Mouse (Mus musculus) MEL (cell line): ENCODE measurements at regions not wholly inside any gene's neighbourhood (a gene's known extent, or its start where the extent isn't known, plus 50 kb on each side); places are given as distances from the start of the nearest gene placed in this dataset.

Experiments used
- DNase-seq: peaks from one replicate; pipeline ENCODE4 v3.0.0; 2011; ENCODE audit warnings: low read depth, low spot score
- H3K27ac ChIP-seq: 2 replicates; pipeline ENCODE4 v1.5.1; 2012; ENCODE audit warnings: low read depth, mild to moderate bottlenecking, control low read depth, low read length, moderate library complexity; ENCODE audit not compliant: control insufficient read depth
- H3K27me3 ChIP-seq, 2 experiments: fragments of 150-350 bp in 1 of 2; sonication (generic) in 1 of 2; 2 replicates each; pipeline ENCODE4 v1.6.1; 2012; ENCODE audit warnings: low read length in 2 of 2, mild to moderate bottlenecking in 2 of 2, improper control_type of control experiment in 1 of 2, moderate library complexity in 1 of 2; ENCODE audit not compliant: insufficient read depth in 2 of 2, control insufficient read depth in 1 of 2
- H3K36me3 ChIP-seq, 2 experiments: 2 replicates each; pipeline ENCODE4 v1.6.1; 2012 to 2014; ENCODE audit warnings: low read length in 2 of 2, improper control_type of control experiment in 1 of 2, inconsistent platforms in 1 of 2, mild to moderate bottlenecking in 1 of 2; ENCODE audit not compliant: insufficient read depth in 2 of 2, control insufficient read depth in 1 of 2
- H3K4me1 ChIP-seq, 2 experiments: fragments of 150-350 bp in 1 of 2; sonication (generic) in 1 of 2; 2 replicates each; pipeline ENCODE4 v1.6.1; 2012; ENCODE audit warnings: low read length in 2 of 2, improper control_type of control experiment in 1 of 2, mild to moderate bottlenecking in 1 of 2; ENCODE audit not compliant: insufficient read depth in 2 of 2, control insufficient read depth in 1 of 2
- H3K4me3 ChIP-seq, 2 experiments: fragments of 150-350 bp in 1 of 2; sonication (generic) in 1 of 2; 2 replicates each; pipeline ENCODE4 v1.5.1; 2012; ENCODE audit warnings: low read depth in 2 of 2, low read length in 2 of 2, mild to moderate bottlenecking in 2 of 2, moderate library complexity in 2 of 2, control low read depth in 1 of 2, improper control_type of control experiment in 1 of 2; ENCODE audit not compliant: control insufficient read depth in 1 of 2, insufficient read depth in 1 of 2
- H3K79me2 ChIP-seq: 2 replicates; pipeline ENCODE4 v1.6.1; 2012; ENCODE audit warnings: mild to moderate bottlenecking, low read length, moderate library complexity; ENCODE audit not compliant: control insufficient read depth, poor library complexity, insufficient read depth
- H3K9ac ChIP-seq: 2 replicates; pipeline ENCODE4 v1.6.1; 2012; ENCODE audit warnings: low read depth, mild to moderate bottlenecking, control low read depth, low read length, moderate library complexity; ENCODE audit not compliant: control insufficient read depth, poor library complexity, severe bottlenecking
- H3K9me3 ChIP-seq: fragments of 150-350 bp; sonication (generic); replicated peaks from 2 replicates; pipeline ENCODE4 v1.6.1; 2012; ENCODE audit warnings: mild to moderate bottlenecking, low read length, improper control_type of control experiment, moderate library complexity; ENCODE audit not compliant: insufficient read depth
- BHLHE40 ChIP-seq: IDR thresholded peaks from 2 replicates; pipeline ENCODE4 v1.6.1; 2012; ENCODE audit warnings: low read depth, mild to moderate bottlenecking, inconsistent platforms, low read length, improper control_type of control experiment, borderline replicate concordance
- CHD1 ChIP-seq: IDR thresholded peaks from 2 replicates; pipeline ENCODE4 v1.6.1; 2012; ENCODE audit warnings: low read depth, mild to moderate bottlenecking, inconsistent platforms, low read length, improper control_type of control experiment
- CHD2 ChIP-seq: IDR thresholded peaks from 2 replicates; pipeline ENCODE4 v1.6.1; 2011; ENCODE audit warnings: low read length, improper control_type of control experiment
- ETS1 ChIP-seq: IDR thresholded peaks from 2 replicates; pipeline ENCODE4 v1.6.1; 2012; ENCODE audit warnings: low read depth, mild to moderate bottlenecking, inconsistent platforms, low read length, improper control_type of control experiment, moderate library complexity
- HCFC1 ChIP-seq: IDR thresholded peaks from 2 replicates; pipeline ENCODE4 v1.6.1; 2012; ENCODE audit warnings: low read depth, mild to moderate bottlenecking, inconsistent platforms, low read length, improper control_type of control experiment, moderate library complexity
- JUND ChIP-seq: IDR thresholded peaks from 2 replicates; pipeline ENCODE4 v1.6.1; 2011; ENCODE audit warnings: low read depth, mild to moderate bottlenecking, improper control_type of control experiment, low read length
- KAT2A ChIP-seq: conservative IDR thresholded peaks from 2 replicates; pipeline ENCODE4 v1.6.1; 2012; ENCODE audit warnings: low read depth, low read length, improper control_type of control experiment, inconsistent platforms
- MAFK ChIP-seq: IDR thresholded peaks from 2 replicates; pipeline ENCODE4 v1.6.1; 2011; ENCODE audit warnings: low read depth, mild to moderate bottlenecking, low read length, improper control_type of control experiment, borderline replicate concordance
- MAX ChIP-seq: IDR thresholded peaks from 2 replicates; pipeline ENCODE4 v1.6.1; 2011; ENCODE audit warnings: low read length, improper control_type of control experiment
- MXI1 ChIP-seq: IDR thresholded peaks from 2 replicates; pipeline ENCODE4 v1.6.1; 2011; ENCODE audit warnings: mild to moderate bottlenecking, low read depth, low read length, improper control_type of control experiment
- MYB ChIP-seq: IDR thresholded peaks from 2 replicates; pipeline ENCODE4 v1.6.1; 2011; ENCODE audit warnings: mild to moderate bottlenecking, low read depth, low read length, improper control_type of control experiment
- NELFE ChIP-seq: IDR thresholded peaks from 2 replicates; pipeline ENCODE4 v1.6.1; 2011; ENCODE audit warnings: low read depth, low read length, improper control_type of control experiment
- NRF1 ChIP-seq: IDR thresholded peaks from 2 replicates; pipeline ENCODE4 v1.6.1; 2014; ENCODE audit warnings: low read depth, mild to moderate bottlenecking, inconsistent platforms, low read length, improper control_type of control experiment, moderate library complexity; ENCODE audit not compliant: poor library complexity, insufficient read depth, severe bottlenecking
- RAD21 ChIP-seq: IDR thresholded peaks from 2 replicates; pipeline ENCODE4 v1.6.1; 2011; ENCODE audit warnings: mild to moderate bottlenecking, low read depth, low read length, improper control_type of control experiment
- RCOR1 ChIP-seq: IDR thresholded peaks from 2 replicates; pipeline ENCODE4 v1.6.1; 2012; ENCODE audit warnings: low read depth, mild to moderate bottlenecking, inconsistent platforms, low read length, improper control_type of control experiment
- SIN3A ChIP-seq: IDR thresholded peaks from 2 replicates; pipeline ENCODE4 v1.6.1; 2012; ENCODE audit warnings: low read length, improper control_type of control experiment, inconsistent platforms
- TAL1 ChIP-seq: IDR thresholded peaks from 2 replicates; pipeline ENCODE4 v1.6.1; 2012; ENCODE audit warnings: mild to moderate bottlenecking, inconsistent platforms, low read length, moderate library complexity, mixed read lengths
- TBP ChIP-seq: IDR thresholded peaks from 2 replicates; pipeline ENCODE4 v1.8.0; 2011; ENCODE audit warnings: low read depth, low read length, improper control_type of control experiment
- UBTF ChIP-seq: IDR thresholded peaks from 2 replicates; pipeline ENCODE4 v1.6.1; 2012; ENCODE audit warnings: low read depth, mild to moderate bottlenecking, inconsistent platforms, low read length, improper control_type of control experiment, moderate library complexity, borderline replicate concordance; ENCODE audit not compliant: insufficient read depth
- ZMIZ1 ChIP-seq: IDR thresholded peaks from 2 replicates; pipeline ENCODE4 v1.6.1; 2012; ENCODE audit warnings: low read depth, mild to moderate bottlenecking, inconsistent platforms, low read length, improper control_type of control experiment, moderate library complexity
- ZNF384 ChIP-seq: IDR thresholded peaks from 2 replicates; pipeline ENCODE4 v1.6.1; 2012; ENCODE audit warnings: low read depth, mild to moderate bottlenecking, inconsistent platforms, low read length, improper control_type of control experiment

DNA sequence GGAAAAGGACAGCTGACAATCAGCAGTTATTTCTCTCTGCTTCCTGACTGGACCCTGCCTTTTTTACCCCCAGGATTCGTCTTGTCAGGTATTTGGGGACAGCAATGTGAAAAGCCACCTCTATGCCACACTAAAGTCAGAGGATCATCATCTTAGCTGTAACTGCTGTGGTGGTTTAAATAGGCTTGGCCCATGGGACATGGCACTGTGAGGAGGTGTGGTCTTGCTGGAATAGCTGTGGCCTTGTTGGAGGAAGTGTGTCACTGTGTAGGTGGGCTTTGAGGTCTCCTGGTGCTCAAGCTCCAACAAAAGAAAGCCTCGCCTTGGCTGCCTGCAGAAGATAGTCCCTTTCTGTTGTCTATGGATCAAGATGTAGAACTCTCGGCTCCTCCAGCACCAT is 83.9 kb upstream of the Dlg1 start:
- no peaks in the 10 kb centered on the region for H3K4me1 ChIP-seq
- no peak overlapping the region for H3K27ac ChIP-seq
- no peaks in the 10 kb centered on the region for H3K9me3 ChIP-seq
- H3K4me3 ChIP-seq = no peak overlapping the region
- TF ChIP-seq RAD21 (no peak), NRF1 (no peak), BHLHE40 (no peak), KAT2A (no peak), JUND (no peak), MAFK (no peak), SIN3A (no peak), CHD2 (no peak), ETS1 (no peak), CHD1 (no peak), UBTF (no peak), TAL1 (no peak), ZMIZ1 (no peak)
- no peaks in the 10 kb centered on the region for H3K36me3 ChIP-seq
- no peaks in the 10 kb centered on the region for H3K79me2 ChIP-seq
- H3K9ac ChIP-seq = no peak overlapping the region
- DNase-seq = no peak
- H3K27me3 ChIP-seq = peaks cover 4 to 7% of the 10 kb centered on the region in 2 experiments

DNA sequence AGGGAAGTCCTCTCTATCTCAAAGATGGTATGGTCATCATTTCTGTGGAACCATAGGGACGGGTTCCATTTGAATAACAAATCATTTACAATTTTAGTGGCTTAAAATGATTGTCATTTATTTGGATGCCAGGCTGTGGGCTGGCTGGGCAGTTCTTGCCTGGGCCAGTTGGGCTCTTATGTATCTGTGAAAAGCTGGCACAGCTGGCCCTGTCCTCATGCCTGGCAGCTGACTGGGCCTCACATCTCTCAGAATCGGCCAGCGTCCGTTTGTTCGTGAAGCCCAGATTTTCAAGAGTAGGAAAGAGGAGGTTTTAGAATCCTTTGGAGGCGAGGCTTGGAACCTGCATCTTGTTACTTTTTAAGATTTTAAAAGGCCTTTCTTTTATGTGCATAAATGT is 82.5 kb upstream of the Dlg1 start:
- Histone ChIP-seq H3K27me3 (peaks cover 8 to 10% of the 10 kb centered on the region in 2 experiments), H3K4me3 (no peak overlapping the region), H3K9ac (no peak overlapping the region), H3K4me1 (no peaks in the 10 kb centered on the region), H3K79me2 (no peaks in the 10 kb centered on the region), H3K9me3 (no peaks in the 10 kb centered on the region), H3K27ac (no peak overlapping the region), H3K36me3 (no peaks in the 10 kb centered on the region)
- DNase-seq = no peak
- TF ChIP-seq MXI1 (no peak), MYB (no peak)
- TF ChIP-seq, all 39 proteins: peak for 0

DNA sequence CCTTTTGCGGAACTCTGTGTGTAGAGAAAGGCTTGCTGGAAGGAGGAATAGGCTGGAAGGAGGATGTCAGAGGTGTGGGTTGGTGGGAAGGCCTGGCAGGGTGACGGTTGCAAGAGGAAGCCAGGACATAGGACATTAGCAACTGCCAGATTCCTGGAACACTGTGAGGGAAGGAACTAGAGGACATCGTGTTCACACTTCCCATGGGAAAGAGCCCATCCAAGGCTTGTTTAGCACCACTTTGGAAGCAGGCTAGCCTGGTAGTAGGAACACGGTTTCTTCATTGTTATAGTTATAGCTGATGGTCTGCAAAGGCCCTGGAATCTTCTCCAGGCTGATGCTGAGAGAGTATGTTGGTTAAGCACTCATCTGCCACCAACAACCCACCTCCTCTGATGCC is 80.4 kb upstream of the Dlg1 start:
- no peak for DNase-seq
- Histone ChIP-seq H3K79me2 (no peaks in the 10 kb centered on the region), H3K27me3 (peaks cover 7 to 10% of the 10 kb centered on the region in 2 experiments), H3K27ac (no peak overlapping the region), H3K9ac (no peak overlapping the region), H3K4me3 (no peak overlapping the region), H3K9me3 (no peaks in the 10 kb centered on the region), H3K36me3 (no peaks in the 10 kb centered on the region), H3K4me1 (no peaks in the 10 kb centered on the region)
- TF ChIP-seq BHLHE40 (no peak), TBP (no peak), CHD1 (no peak), ZNF384 (no peak), MAX (no peak), TAL1 (no peak), NELFE (no peak), HCFC1 (no peak), SIN3A (no peak), RCOR1 (no peak)
